Mouse (Mus musculus) midbrain, embryonic 16.5 days (tissue): ENCODE results near the gene Plbd1. TPM values are rescaled to one million over a fixed set of nuclear protein-coding genes. Genes with fewer than 3 reads are reported as not detected.

Experiments used
- ATAC-seq: fragments of 200-750 bp; cut with Nextera tagmentation; 2 replicates; pipeline ENCODE4 v1.8.0; 2017; ENCODE audit warnings: moderate TSS enrichment
- H3K27ac ChIP-seq: fragments of 300-500 bp; sonication (generic); 2 replicates; pipeline ENCODE4 v1.5.1; 2014; ENCODE audit warnings: mild to moderate bottlenecking, low read length, mixed read lengths
- H3K27me3 ChIP-seq: fragments of 300-500 bp; sonication (generic); 2 replicates; pipeline ENCODE4 v1.6.1; 2014; ENCODE audit warnings: low read depth, low read length, mixed read lengths; ENCODE audit not compliant: control insufficient read depth, insufficient read depth
- H3K36me3 ChIP-seq: fragments of 300-500 bp; sonication (generic); 2 replicates; pipeline ENCODE4 v1.6.1; 2014; ENCODE audit warnings: mild to moderate bottlenecking, low read length, moderate library complexity, mixed read lengths; ENCODE audit not compliant: control insufficient read depth, insufficient read depth
- H3K4me1 ChIP-seq: fragments of 300-500 bp; sonication (generic); 2 replicates; pipeline ENCODE4 v1.6.1; 2014; ENCODE audit warnings: mild to moderate bottlenecking, low read length, mixed read lengths; ENCODE audit not compliant: control insufficient read depth, insufficient read depth
- H3K4me2 ChIP-seq: fragments of 300-500 bp; sonication (generic); 2 replicates; pipeline ENCODE4 v1.6.1; 2014; ENCODE audit warnings: mild to moderate bottlenecking, low read length, mixed read lengths
- H3K4me3 ChIP-seq: fragments of 300-500 bp; sonication (generic); 2 replicates; pipeline ENCODE4 v1.5.1; 2014; ENCODE audit warnings: low read depth, mild to moderate bottlenecking, low read length, moderate library complexity, mixed read lengths
- H3K9ac ChIP-seq: fragments of 300-500 bp; sonication (generic); 2 replicates; pipeline ENCODE4 v1.6.1; 2014; ENCODE audit warnings: low read depth, low read length, mixed read lengths
- H3K9me3 ChIP-seq: fragments of 300-500 bp; sonication (generic); replicated peaks from 2 replicates; pipeline ENCODE4 v1.6.1; 2014; ENCODE audit warnings: mild to moderate bottlenecking, low read length, mixed read lengths; ENCODE audit not compliant: control insufficient read depth, poor library complexity, severe bottlenecking
- WGBS: fragments of 180-500 bp; shearing (Covaris S2); extraction: QIAGEN DNeasy Blood & Tissue Kit; methylation state at CpG from one replicate; pipeline ENCODE4 v1.1.7; 2014; 5-methylcytosine and 5-hydroxymethylcytosine counted together
- polyA plus RNA-seq: library from polyadenylated mRNA; unstranded; fragments of >200 nt; fragmentation: Nextera tagmentation; extraction: Ambion mirVana; gene quantifications from 2 replicates; pipeline ENCODE4 v1.2.1, GENCODE M21; 2015

Plbd1 gene
- polyA plus RNA-seq, 1 experiment from 2014 or later: 0.54 TPM

- 92% methylated on average over 2 of the region's 2 CpGs for WGBS
Measured at GRCm38 (mm10) chr6:136644171-136644570, 17.6 kb downstream of the Plbd1 start.

GRCm38 (mm10) chr6:136634982-136635381 is 26.7 kb downstream of the Plbd1 start:
- Histone ChIP-seq H3K4me2 (no peak overlapping the region), H3K9ac (no peak overlapping the region), H3K36me3 (no peaks in the 10 kb centered on the region), H3K4me1 (no peaks in the 10 kb centered on the region), H3K27ac (no peak overlapping the region), H3K4me3 (no peak overlapping the region), H3K27me3 (no peaks in the 10 kb centered on the region), H3K9me3 (no peaks in the 10 kb centered on the region)
- no peak for ATAC-seq
- 70% methylated on average over 3 of the region's 3 CpGs for WGBS

More at GRCm38 (mm10) chr6:136644171-136644570, 17.6 kb downstream of the Plbd1 start:
- no peak for ATAC-seq
- Histone ChIP-seq H3K4me3 (no peak overlapping the region), H3K27ac (no peak overlapping the region), H3K4me2 (no peak overlapping the region), H3K9me3 (no peaks in the 10 kb centered on the region), H3K9ac (no peak overlapping the region), H3K36me3 (no peaks in the 10 kb centered on the region), H3K27me3 (no peaks in the 10 kb centered on the region), H3K4me1 (no peaks in the 10 kb centered on the region)

GRCm38 (mm10) chr6:136633719-136634118 is 28.0 kb downstream of the Plbd1 start:
- Histone ChIP-seq H3K4me1 (no peaks in the 10 kb centered on the region), H3K36me3 (no peaks in the 10 kb centered on the region), H3K27me3 (no peaks in the 10 kb centered on the region), H3K4me3 (no peak overlapping the region), H3K9ac (no peak overlapping the region), H3K4me2 (no peak overlapping the region), H3K9me3 (no peaks in the 10 kb centered on the region), H3K27ac (no peak overlapping the region)
- 78% methylated on average over 6 of the region's 6 CpGs for WGBS
- no peak for ATAC-seq

DNA sequence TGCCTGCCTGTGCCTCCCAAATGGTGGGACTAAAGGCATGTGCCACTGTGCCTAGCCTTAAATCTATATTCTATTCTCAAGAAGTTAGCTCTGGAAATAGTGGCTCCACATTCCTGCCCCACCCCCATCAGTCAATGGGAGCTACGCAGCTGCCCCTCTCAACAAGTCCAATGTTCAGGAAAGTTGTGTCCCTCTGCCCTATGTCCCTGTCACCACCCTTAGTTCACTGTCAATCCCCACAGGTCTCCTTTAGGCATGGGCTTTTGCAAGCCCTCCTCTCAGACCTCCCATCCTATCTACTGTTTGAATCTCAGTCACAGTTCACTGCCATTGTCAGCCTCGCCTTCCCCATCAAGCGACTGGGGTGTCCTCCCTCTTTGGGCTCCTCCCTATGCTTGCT is 28.6 kb downstream of the Plbd1 start:
- no peak overlapping the region for H3K9ac ChIP-seq
- no peak overlapping the region for H3K4me3 ChIP-seq
- no peak for ATAC-seq
- no peaks in the 10 kb centered on the region for H3K27me3 ChIP-seq
- H3K4me2 ChIP-seq: no peak overlapping the region
- WGBS: 90% methylated on average over 3 of the region's 3 CpGs
- no peaks in the 10 kb centered on the region for H3K9me3 ChIP-seq
- no peak overlapping the region for H3K27ac ChIP-seq
- no peaks in the 10 kb centered on the region for H3K36me3 ChIP-seq
- H3K4me1 ChIP-seq: no peaks in the 10 kb centered on the region; the same call in 1 of the 2 replicates

- WGBS: 87% methylated on average over 13 of the region's 13 CpGs
- no peak for ATAC-seq
- Histone ChIP-seq H3K4me3 (no peak overlapping the region), H3K36me3 (no peaks in the 10 kb centered on the region), H3K4me1 (no peaks in the 10 kb centered on the region; the same call in 1 of the 2 replicates), H3K4me2 (no peak overlapping the region), H3K9me3 (no peaks in the 10 kb centered on the region), H3K9ac (no peak overlapping the region), H3K27ac (no peak overlapping the region), H3K27me3 (no peaks in the 10 kb centered on the region)
Measured at GRCm38 (mm10) chr6:136631945-136632534, 29.7 kb downstream of the Plbd1 start.

GRCm38 (mm10) chr6:136631519-136631918 is 30.2 kb downstream of the Plbd1 start:
- Histone ChIP-seq H3K4me1 (no peaks in the 10 kb centered on the region; the same call in 1 of the 2 replicates), H3K4me2 (no peak overlapping the region), H3K36me3 (no peaks in the 10 kb centered on the region), H3K9me3 (no peaks in the 10 kb centered on the region), H3K4me3 (no peak overlapping the region), H3K9ac (no peak overlapping the region), H3K27me3 (no peaks in the 10 kb centered on the region), H3K27ac (no peak overlapping the region)
- 91% methylated on average over 8 of the region's 8 CpGs for WGBS
- no peak for ATAC-seq

- no peaks in the 10 kb centered on the region for H3K36me3 ChIP-seq
- no peak overlapping the region for H3K4me3 ChIP-seq
- no peak overlapping the region for H3K4me2 ChIP-seq
- no peak overlapping the region for H3K27ac ChIP-seq
- H3K4me1 ChIP-seq: no peaks in the 10 kb centered on the region; the same call in 1 of the 2 replicates
- no peak overlapping the region for H3K9ac ChIP-seq
- no peaks in the 10 kb centered on the region for H3K9me3 ChIP-seq
- H3K27me3 ChIP-seq: no peaks in the 10 kb centered on the region
- 91% methylated on average over 5 of the region's 5 CpGs for WGBS
- no peak for ATAC-seq
Measured at GRCm38 (mm10) chr6:136629639-136630038, 32.1 kb downstream of the Plbd1 start.

- Histone ChIP-seq H3K4me3 (no peak overlapping the region), H3K9ac (no peak overlapping the region), H3K4me2 (no peak overlapping the region), H3K27me3 (no peaks in the 10 kb centered on the region), H3K27ac (no peak overlapping the region), H3K9me3 (no peaks in the 10 kb centered on the region), H3K4me1 (no peaks in the 10 kb centered on the region; the same call in 1 of the 2 replicates), H3K36me3 (no peaks in the 10 kb centered on the region)
- WGBS: 91% methylated on average over 12 of the region's 12 CpGs
- no peak for ATAC-seq
Measured at GRCm38 (mm10) chr6:136625421-136625820, 36.3 kb downstream of the Plbd1 start.

DNA sequence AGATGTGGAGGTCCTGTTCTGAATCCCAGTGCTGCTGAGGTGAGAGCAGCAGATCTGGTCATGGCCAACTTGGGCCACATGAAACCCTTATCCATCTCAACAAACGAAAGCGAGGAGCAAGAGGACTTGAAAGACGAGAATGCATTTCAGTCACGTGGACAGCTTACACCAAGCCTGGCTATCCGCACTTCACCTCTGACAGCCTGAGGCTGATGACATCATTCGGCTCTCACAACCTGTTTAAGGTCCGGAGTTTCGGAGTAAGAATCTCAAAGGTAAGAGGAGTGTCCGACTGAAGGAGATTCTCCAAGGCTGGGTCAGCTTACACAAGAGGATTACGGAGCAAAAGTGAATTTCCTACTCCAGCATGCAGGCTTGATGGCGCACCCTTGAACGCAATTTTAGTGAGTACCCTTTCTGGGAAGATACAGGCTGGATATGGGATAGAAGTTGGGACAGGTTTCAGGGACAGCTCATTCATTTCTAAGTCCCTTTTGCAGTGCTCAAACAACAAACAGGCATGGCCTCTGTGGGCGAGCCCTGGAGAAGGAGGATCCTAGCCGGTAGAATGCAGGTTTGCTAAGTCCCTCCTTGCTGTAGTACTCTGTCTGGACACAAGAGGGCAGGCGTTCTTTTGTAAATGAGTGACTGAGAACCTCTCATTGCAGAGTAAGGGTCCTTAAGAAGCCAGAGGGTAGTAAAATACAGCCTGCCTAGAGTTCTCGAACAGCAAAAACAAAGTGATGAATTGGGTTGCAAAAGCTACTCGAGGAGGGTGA is 41.2 kb downstream of the Plbd1 start:
- WGBS: 52% methylated on average over 17 of the region's 17 CpGs
- Histone ChIP-seq H3K4me1 (no peaks in the 10 kb centered on the region), H3K9me3 (no peaks in the 10 kb centered on the region), H3K4me3 (no peak overlapping the region), H3K4me2 (no peak overlapping the region), H3K27me3 (no peaks in the 10 kb centered on the region), H3K9ac (no peak overlapping the region), H3K36me3 (no peaks in the 10 kb centered on the region), H3K27ac (no peak overlapping the region)
- ATAC-seq: no peak
